Mouse (Mus musculus) heart, embryonic 12.5 days (tissue): ENCODE results near the gene Trim37. TPM values are rescaled to one million over a fixed set of nuclear protein-coding genes. Genes with fewer than 3 reads are reported as not detected.
"Not testable (repeated sequence)": the region's sequence is repeated elsewhere in the genome, so short reads cannot be mapped to it uniquely, and the experiment has no call there.

ENCODE experiments used
- ATAC-seq: fragments of 200-750 bp; cut with Nextera tagmentation; 2 replicates; pipeline ENCODE4 v1.8.0; 2017; ENCODE audit warnings: moderate TSS enrichment, moderate library complexity; ENCODE audit not compliant: insufficient number of reproducible peaks, low FRiP score
- H3K27ac ChIP-seq: fragments of 300-500 bp; sonication (generic); 2 replicates; pipeline ENCODE4 v1.5.1; 2016; ENCODE audit warnings: mild to moderate bottlenecking, moderate library complexity; ENCODE audit not compliant: poor library complexity, severe bottlenecking
- H3K27me3 ChIP-seq: fragments of 300-500 bp; sonication (generic); replicated peaks from 2 replicates; pipeline ENCODE4 v1.6.1; 2016; ENCODE audit warnings: mild to moderate bottlenecking, moderate library complexity
- H3K36me3 ChIP-seq: fragments of 300-500 bp; sonication (generic); 2 replicates; pipeline ENCODE4 v1.6.1; 2016; ENCODE audit warnings: mild to moderate bottlenecking, moderate library complexity
- H3K4me1 ChIP-seq: fragments of 300-500 bp; sonication (generic); replicated peaks from 2 replicates; pipeline ENCODE4 v1.6.1; 2016; ENCODE audit warnings: mild to moderate bottlenecking
- H3K4me2 ChIP-seq: fragments of 300-500 bp; sonication (generic); 2 replicates; pipeline ENCODE4 v1.6.1; 2016; ENCODE audit warnings: mild to moderate bottlenecking, moderate library complexity
- H3K4me3 ChIP-seq: fragments of 300-500 bp; sonication (generic); 2 replicates; pipeline ENCODE4 v1.5.1; 2016; ENCODE audit warnings: mild to moderate bottlenecking
- H3K9ac ChIP-seq: fragments of 300-500 bp; sonication (generic); 2 replicates; pipeline ENCODE4 v1.6.1; 2016; ENCODE audit warnings: mild to moderate bottlenecking, moderate library complexity
- H3K9me3 ChIP-seq: fragments of 300-500 bp; sonication (generic); replicated peaks from 2 replicates; pipeline ENCODE4 v1.6.1; 2016; ENCODE audit warnings: mild to moderate bottlenecking, moderate library complexity
- WGBS: fragments of 180-500 bp; shearing (Covaris S2); methylation state at CpG from one replicate; pipeline ENCODE4 v1.1.7; 2016; 5-methylcytosine and 5-hydroxymethylcytosine counted together
- polyA plus RNA-seq: library from polyadenylated mRNA; unstranded; fragments of >200 nt; fragmentation: Nextera tagmentation; extraction: Ambion mirVana; gene quantifications from 2 replicates; pipeline ENCODE4 v1.2.1, GENCODE M21; 2016

Gene Trim37
- polyA plus RNA-seq, 1 experiment from 2014 or later: 24.5 TPM

- no peaks in the 10 kb centered on the region for H3K27me3 ChIP-seq
- 32% methylated on average over 5 of the region's 5 CpGs for WGBS
- H3K27ac ChIP-seq: peak overlapping the region; percentile 89
- H3K4me2 ChIP-seq: peak overlapping the region; percentile 50
- ATAC-seq: 0 out of 2 replicates have a peak, but pooled peaks have one; percentile 61
- H3K9me3 ChIP-seq: no peaks in the 10 kb centered on the region
- H3K36me3 ChIP-seq: no peaks in the 10 kb centered on the region
- H3K9ac ChIP-seq: no peak overlapping the region
- peaks cover 41% of the 10 kb centered on the region for H3K4me1 ChIP-seq
- no peak overlapping the region for H3K4me3 ChIP-seq
These were observed 120.6 kb downstream of the Trim37 start for GRCm38 (mm10) chr11:87247494-87247866.

GRCm38 (mm10) chr11:87250132-87250531, 123.3 kb downstream of the Trim37 start:
- Histone ChIP-seq H3K27me3 (no peaks in the 10 kb centered on the region), H3K27ac (no peak overlapping the region), H3K9ac (no peak overlapping the region), H3K36me3 (no peaks in the 10 kb centered on the region), H3K4me3 (no peak overlapping the region), H3K4me1 (peaks cover 37% of the 10 kb centered on the region), H3K4me2 (no peak overlapping the region), H3K9me3 (no peaks in the 10 kb centered on the region)
- no peak for ATAC-seq
- WGBS: 77% methylated on average over 6 of the region's 6 CpGs

GRCm38 (mm10) chr11:87253294-87253693, 126.4 kb downstream of the Trim37 start:
- Histone ChIP-seq H3K9ac (no peak overlapping the region), H3K27me3 (no peaks in the 10 kb centered on the region)

GRCm38 (mm10) chr11:87254149-87254548, 127.3 kb downstream of the Trim37 start:
- no peak overlapping the region for H3K4me2 ChIP-seq
- no peaks in the 10 kb centered on the region for H3K9me3 ChIP-seq
- no peaks in the 10 kb centered on the region for H3K27me3 ChIP-seq
- no peak overlapping the region for H3K4me3 ChIP-seq
- no peak overlapping the region for H3K9ac ChIP-seq
- WGBS: 52% methylated on average over 5 of the region's 5 CpGs
- peaks cover 13% of the 10 kb centered on the region for H3K4me1 ChIP-seq
- no peak for ATAC-seq
- no peaks in the 10 kb centered on the region for H3K36me3 ChIP-seq
- no peak overlapping the region for H3K27ac ChIP-seq

More at GRCm38 (mm10) chr11:87253294-87253693, 126.4 kb downstream of the Trim37 start:
- H3K4me2 ChIP-seq: no peak overlapping the region
- no peaks in the 10 kb centered on the region for H3K9me3 ChIP-seq
- no peak overlapping the region for H3K27ac ChIP-seq
- 87% methylated on average over 6 of the region's 6 CpGs for WGBS
- ATAC-seq: no peak
- peaks cover 18% of the 10 kb centered on the region for H3K4me1 ChIP-seq
- H3K4me3 ChIP-seq: no peak overlapping the region
- no peaks in the 10 kb centered on the region for H3K36me3 ChIP-seq

GRCm38 (mm10) chr11:87257282-87257681, 130.4 kb downstream of the Trim37 start:
- Histone ChIP-seq H3K4me3 (no peak overlapping the region), H3K9ac (no peak overlapping the region), H3K4me2 (no peak overlapping the region), H3K27ac (no peak overlapping the region), H3K36me3 (no peaks in the 10 kb centered on the region), H3K27me3 (no peaks in the 10 kb centered on the region), H3K4me1 (peaks cover 14% of the 10 kb centered on the region), H3K9me3 (no peaks in the 10 kb centered on the region)
- no peak for ATAC-seq
- 88% methylated on average over 5 of the region's 5 CpGs for WGBS

GRCm38 (mm10) chr11:87259792-87260191, 132.9 kb downstream of the Trim37 start:
- Histone ChIP-seq H3K4me1 (peaks cover 26% of the 10 kb centered on the region), H3K4me2 (peak overlapping the region; percentile 40; the same call in 1 of the 2 replicates), H3K9me3 (no peaks in the 10 kb centered on the region), H3K9ac (no peak overlapping the region), H3K36me3 (no peaks in the 10 kb centered on the region), H3K4me3 (no peak overlapping the region), H3K27me3 (no peaks in the 10 kb centered on the region), H3K27ac (no peak overlapping the region)
- 50% methylated on average over 10 of the region's 10 CpGs for WGBS
- no peak for ATAC-seq

GRCm38 (mm10) chr11:87261705-87262104, 134.8 kb downstream of the Trim37 start:
- not testable (repeated sequence) for H3K36me3 ChIP-seq, ATAC-seq, H3K4me3 ChIP-seq, H3K4me2 ChIP-seq, H3K9ac ChIP-seq, H3K27me3 ChIP-seq, H3K9me3 ChIP-seq, H3K27ac ChIP-seq
- peaks cover 26% of the 10 kb centered on the region for H3K4me1 ChIP-seq
- 62% methylated on average over 4 of the region's 4 CpGs for WGBS

GRCm38 (mm10) chr11:87263946-87264345, 137.1 kb downstream of the Trim37 start:
- Histone ChIP-seq H3K27me3 (no peaks in the 10 kb centered on the region), H3K4me2 (no peak overlapping the region), H3K27ac (no peak overlapping the region), H3K36me3 (no peaks in the 10 kb centered on the region), H3K9me3 (no peaks in the 10 kb centered on the region), H3K9ac (no peak overlapping the region), H3K4me1 (peaks cover 26% of the 10 kb centered on the region), H3K4me3 (no peak overlapping the region)
- no peak for ATAC-seq
- 27% methylated on average over 7 of the region's 7 CpGs for WGBS

- Histone ChIP-seq H3K4me1 (peaks cover 12% of the 10 kb centered on the region; the same call in 1 of the 2 replicates), H3K9ac (no peak overlapping the region), H3K4me2 (no peak overlapping the region), H3K27ac (no peak overlapping the region), H3K9me3 (no peaks in the 10 kb centered on the region), H3K27me3 (no peaks in the 10 kb centered on the region), H3K4me3 (no peak overlapping the region), H3K36me3 (no peaks in the 10 kb centered on the region)
- 65% methylated on average over 4 of the region's 4 CpGs for WGBS
- ATAC-seq: no peak
These were observed 139.4 kb downstream of the Trim37 start for GRCm38 (mm10) chr11:87266246-87266645.

- Histone ChIP-seq H3K9ac (no peak overlapping the region), H3K4me1 (peaks cover 9% of the 10 kb centered on the region; the same call in 1 of the 2 replicates), H3K36me3 (no peaks in the 10 kb centered on the region; the same call in 1 of the 2 replicates), H3K4me3 (no peak overlapping the region), H3K27ac (no peak overlapping the region), H3K4me2 (no peak overlapping the region), H3K27me3 (no peaks in the 10 kb centered on the region), H3K9me3 (no peaks in the 10 kb centered on the region)
- ATAC-seq: no peak
- WGBS: 81% methylated on average over 2 of the region's 2 CpGs
These were observed 141.9 kb downstream of the Trim37 start for GRCm38 (mm10) chr11:87268803-87269202.
